Mouse (Mus musculus): ENCODE data around the gene Snrpc. TPM values are rescaled to one million over a fixed set of nuclear protein-coding genes. Genes with fewer than 3 reads are reported as not detected.

The Snrpc gene
- 207 and 370 TPM in 2 replicates for polyA plus RNA-seq (2012; ENCODE audit: low replicate concordance)

GRCm38 (mm10) chr17:27837850-27838249, at the start of gene Snrpc:
Gene Snrpc, plus strand, starts transcription at chr17:27838150.

GRCm38 (mm10) chr17:27820568-27821406, 17.2 kb upstream of the Snrpc start, which contains the start of gene D17Wsu92e:
Gene D17Wsu92e, minus strand, starts transcription at chr17:27820648.

GRCm38 (mm10) chr17:27856265-27856797, 18.4 kb downstream of the Snrpc start, which contains the start of gene Uhrf1bp1:
Gene Uhrf1bp1, plus strand, starts transcription at chr17:27856441.

Other genes starting within 250 kb of the Snrpc start
- gene Nudt3, start 214.7 kb upstream of the Snrpc start, polyA plus RNA-seq (2012; ENCODE audit: low replicate concordance): 85.6 and 145 TPM in 2 replicates
- not detected in 2 replicates for gene RPS10-NUDT3, start 202.9 kb upstream of the Snrpc start, polyA plus RNA-seq (2012; ENCODE audit: low replicate concordance)
- 1,585 and 3,956 TPM in 2 replicates for gene Rps10, start 201.5 kb upstream of the Snrpc start, polyA plus RNA-seq (2012; ENCODE audit: low replicate concordance)
- 56.1 and 98.6 TPM in 2 replicates for gene Pacsin1, start 182.6 kb upstream of the Snrpc start, polyA plus RNA-seq (2012; ENCODE audit: low replicate concordance)
- gene Spdef, start 109.2 kb upstream of the Snrpc start, polyA plus RNA-seq (2012; ENCODE audit: low replicate concordance): not detected in 2 replicates
- gene D17Wsu92e, start 17.5 kb upstream of the Snrpc start, polyA plus RNA-seq (2012; ENCODE audit: low replicate concordance): 56.6 and 64.9 TPM in 2 replicates
- 2.9 and 11.9 TPM in 2 replicates for gene Uhrf1bp1, start 18.3 kb downstream of the Snrpc start, polyA plus RNA-seq (2012; ENCODE audit: low replicate concordance)
- 18.2 and 33.3 TPM in 2 replicates for gene Anks1, start 71.2 kb downstream of the Snrpc start, polyA plus RNA-seq (2012; ENCODE audit: low replicate concordance)
- gene Taf11, start 71.7 kb downstream of the Snrpc start, polyA plus RNA-seq (2012; ENCODE audit: low replicate concordance): 24.7 and 28.5 TPM in 2 replicates
- gene Tcp11, start 242.5 kb downstream of the Snrpc start, polyA plus RNA-seq (2012; ENCODE audit: low replicate concordance): 2.2 and 4.5 TPM in 2 replicates

Data from hematopoietic multipotent progenitor cell, adult 10-12 weeks (in vitro differentiated cells).